Mouse (Mus musculus): ENCODE measurements at regions not wholly inside any gene's neighbourhood (a gene's known extent, or its start where the extent isn't known, plus 50 kb on each side); places are given as distances from the start of the nearest gene placed in this dataset.

DNA sequence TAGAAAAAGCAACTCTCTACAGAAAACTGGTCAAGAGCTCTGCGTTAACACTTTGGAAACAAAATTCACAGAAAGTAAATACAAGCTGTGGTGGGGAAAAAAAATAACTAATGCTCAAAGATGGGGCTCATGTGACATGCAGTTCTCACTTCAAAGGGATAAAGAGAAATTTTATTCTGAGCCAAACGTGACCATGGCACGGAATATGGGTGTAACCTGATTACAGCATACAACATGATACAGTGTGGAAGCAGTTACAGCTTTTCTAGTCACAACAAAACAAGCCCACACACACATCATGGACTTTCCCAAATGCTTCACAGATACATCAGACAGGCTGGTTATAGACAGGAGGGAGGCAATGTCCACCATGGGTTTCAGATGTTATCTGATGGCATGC lies 86.5 kb upstream of the Tspan5 start:
- no peak for DNase-seq
- intact Hi-C loops (cut with DNase I), result no loop called here

DNA sequence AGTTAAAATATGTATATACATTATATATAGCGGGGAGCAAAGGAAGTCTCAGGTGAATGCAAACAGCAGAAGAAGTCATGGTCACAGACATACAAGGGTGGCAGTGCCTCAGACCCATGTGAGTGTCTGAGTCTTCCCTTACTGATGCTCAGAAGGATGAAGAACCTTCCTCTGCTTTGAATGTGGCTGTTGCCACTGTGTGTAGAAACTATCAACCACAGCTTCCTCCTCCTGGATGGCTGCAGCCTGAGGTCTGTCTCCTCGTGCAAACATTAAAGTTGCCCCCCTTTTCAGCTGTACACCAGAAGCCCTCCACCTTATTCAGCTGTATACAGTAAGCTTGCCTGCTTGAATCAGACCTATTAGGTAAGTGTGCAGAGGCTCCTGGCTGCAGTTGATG lies 79.4 kb upstream of the Tspan5 start:
- no peak for DNase-seq
- intact Hi-C loops (cut with DNase I), result no loop called here

DNA sequence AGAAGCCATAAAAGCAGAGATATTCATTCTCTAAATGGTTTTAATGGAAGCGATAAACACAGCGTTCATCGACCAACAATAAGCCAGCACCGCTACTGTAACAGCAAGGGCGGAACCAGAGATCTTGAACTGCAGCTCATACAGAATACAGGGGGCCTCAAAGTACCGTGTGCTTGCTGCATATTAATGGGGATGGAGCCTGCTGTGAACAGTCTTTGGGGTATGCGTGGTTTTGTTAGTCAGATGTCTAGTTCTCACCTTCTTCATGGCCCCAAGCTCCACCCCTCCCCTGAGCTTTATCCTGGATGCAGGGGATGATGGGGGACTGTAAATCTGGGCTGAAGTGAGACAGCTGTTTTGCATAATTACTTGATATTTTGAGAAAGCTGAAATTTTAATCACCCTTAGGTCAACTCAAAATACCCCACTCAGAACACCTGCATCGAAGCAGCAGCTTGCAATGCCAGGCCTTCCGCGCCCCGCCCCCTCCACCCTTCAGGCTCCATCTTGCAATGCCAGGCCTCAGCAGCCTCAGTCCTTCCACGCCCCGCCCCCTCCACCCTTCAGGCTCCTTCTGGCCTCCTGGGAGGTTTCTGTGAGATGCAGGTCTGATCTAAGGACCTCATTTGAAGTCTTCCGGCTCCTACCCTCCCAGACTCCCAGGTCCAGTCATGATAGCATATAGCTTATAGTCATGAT lies 73.5 kb upstream of the Tspan5 start:
- intact Hi-C loops (cut with DNase I), result no loop called here
- DNase-seq, result no peak

DNA sequence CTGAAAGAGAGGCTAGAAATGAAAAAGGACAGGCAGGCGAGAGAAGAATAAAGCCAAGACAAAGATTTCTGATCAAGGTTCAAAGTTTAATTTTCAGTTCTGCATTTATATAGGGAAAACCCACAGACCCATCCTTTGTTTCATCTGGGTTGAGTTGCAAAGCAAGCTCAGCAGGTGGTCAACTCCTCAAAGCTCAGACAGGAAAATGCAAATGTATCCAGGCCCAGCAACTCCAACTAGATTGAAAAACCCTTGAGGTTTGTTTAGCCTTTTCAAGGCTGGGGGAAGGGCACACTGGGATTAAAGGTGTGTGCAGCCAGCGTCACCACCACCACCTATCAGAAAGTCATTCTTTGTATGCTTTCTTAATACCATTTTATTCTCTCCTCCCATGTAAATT lies 66.1 kb upstream of the Tspan5 start:
- DNase-seq, result no peak
- intact Hi-C loops (cut with DNase I), result no loop called here

DNA sequence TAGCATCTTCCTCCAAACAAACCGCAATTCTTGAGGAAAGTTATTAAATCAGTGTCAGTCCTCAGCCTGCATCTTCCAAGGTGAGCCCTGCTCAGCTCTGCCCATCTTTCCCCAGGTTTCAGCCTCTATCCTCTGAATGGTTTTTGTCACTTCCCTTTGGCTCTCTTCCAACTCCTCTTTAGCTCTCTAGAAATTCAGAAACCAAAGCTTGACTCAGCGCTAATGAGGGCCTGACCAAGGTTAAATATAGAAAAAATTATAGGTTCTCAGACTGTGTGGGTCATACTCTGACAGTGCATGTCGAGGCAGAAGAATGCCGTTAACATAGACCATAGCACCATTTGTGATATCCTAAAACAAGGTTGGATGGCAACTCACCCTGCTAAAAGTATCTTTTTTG lies 63.6 kb upstream of the Tspan5 start:
- DNase-seq, result no peak
- intact Hi-C loops (cut with DNase I), result no loop called here

DNA sequence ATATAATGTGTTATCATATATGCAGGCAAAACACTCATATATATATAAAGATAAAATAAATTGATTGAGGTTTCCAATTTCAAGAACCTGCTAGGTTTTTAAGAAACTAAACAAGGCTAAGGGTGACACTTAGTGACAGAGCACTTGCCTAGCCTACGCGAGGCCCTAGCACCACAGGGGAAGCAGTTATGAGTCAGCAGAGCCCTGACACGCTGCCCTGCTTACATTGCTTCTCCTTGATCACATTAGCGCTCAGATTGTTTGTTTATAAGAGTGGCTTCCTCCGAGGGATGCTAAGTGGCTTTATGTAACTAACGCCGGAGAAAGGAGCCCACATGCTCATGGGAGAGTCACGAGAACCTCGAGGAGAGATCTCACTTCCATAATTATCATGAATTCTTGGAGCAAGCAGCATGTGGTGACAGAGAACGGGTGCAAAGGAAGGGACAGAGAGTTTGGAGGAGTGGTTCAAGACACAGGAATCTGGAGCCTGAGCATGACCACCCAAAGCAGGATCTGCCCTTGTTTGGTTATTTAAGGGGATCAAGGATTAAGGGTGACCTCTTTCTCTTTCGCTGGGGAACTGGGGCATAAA lies 55.3 kb upstream of the Tspan5 start:
- no peak for DNase-seq
- intact Hi-C loops (cut with DNase I), result no loop called here

DNA sequence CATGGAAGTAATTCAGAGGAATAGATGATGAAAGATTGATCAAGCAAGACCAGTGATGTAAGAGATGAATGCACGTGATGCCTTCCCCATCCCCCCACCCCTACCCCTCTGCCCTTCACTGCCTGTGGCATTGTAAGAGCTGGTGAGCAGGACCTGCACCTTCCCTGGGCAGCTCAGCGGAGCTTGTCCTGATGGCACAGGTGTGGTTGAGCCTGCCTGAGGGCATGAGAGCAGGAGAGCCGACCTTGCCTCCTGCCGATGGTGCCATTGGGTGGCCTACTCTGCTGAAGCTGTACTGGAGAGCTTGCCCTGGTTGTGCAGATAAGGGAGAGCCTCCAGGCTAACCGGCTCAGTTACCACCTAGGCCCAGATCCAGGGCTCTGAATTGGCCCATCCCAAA lies 53.4 kb upstream of the Tspan5 start:
- intact Hi-C loops (cut with DNase I), result no loop called here

More for the DNA sequence above, 53.4 kb upstream of the Tspan5 start:
- no peak for DNase-seq
